Mouse (Mus musculus): ENCODE data around the gene Kcp.

- TF ChIP-seq MAFK (IDR thresholded peaks at IDR 0.05; ENCODE audit: insufficient read depth, low read depth, low read length) (no peak), CHD2 (IDR thresholded peaks at IDR 0.05; ENCODE audit: low read depth, low read length) (no peak)
These were observed 20.4 kb upstream of the Kcp start for GRCm38 (mm10) chr6:29528165-29528505.
